Mouse (Mus musculus) Muller cell, postnatal 12 days (primary cell): ENCODE data around the gene Shisa5.

Experiments used
- DNase-seq: peaks from one replicate; pipeline ENCODE4 v3.0.0-alpha.2; 2015; ENCODE audit errors: inconsistent ontology term

The Shisa5 gene

DNA sequence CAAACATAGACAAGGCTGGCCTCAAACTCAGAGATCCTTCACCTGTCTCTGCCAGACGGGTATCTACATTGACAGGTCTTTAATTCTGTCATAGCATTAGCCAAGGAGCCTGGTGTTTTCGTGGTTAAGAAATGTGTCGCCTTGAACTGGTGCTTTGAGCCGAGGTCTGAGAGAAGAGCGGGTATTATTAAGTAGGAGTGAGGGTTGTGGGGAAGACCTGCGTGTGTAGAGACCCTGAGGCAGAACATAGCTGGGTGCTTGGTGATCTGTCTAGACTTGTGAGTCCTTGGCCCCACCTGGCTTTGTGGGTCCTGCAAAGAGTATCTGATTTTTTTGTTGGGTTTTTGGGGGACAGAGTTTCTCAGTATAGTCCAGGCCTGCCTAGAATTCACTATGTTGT is 15.5 kb downstream of the Shisa5 start:
- no peak for DNase-seq

GRCm38 (mm10) chr9:109054712-109055111 is 16.3 kb downstream of the Shisa5 start:
- peak; percentile 72 for DNase-seq

DNA sequence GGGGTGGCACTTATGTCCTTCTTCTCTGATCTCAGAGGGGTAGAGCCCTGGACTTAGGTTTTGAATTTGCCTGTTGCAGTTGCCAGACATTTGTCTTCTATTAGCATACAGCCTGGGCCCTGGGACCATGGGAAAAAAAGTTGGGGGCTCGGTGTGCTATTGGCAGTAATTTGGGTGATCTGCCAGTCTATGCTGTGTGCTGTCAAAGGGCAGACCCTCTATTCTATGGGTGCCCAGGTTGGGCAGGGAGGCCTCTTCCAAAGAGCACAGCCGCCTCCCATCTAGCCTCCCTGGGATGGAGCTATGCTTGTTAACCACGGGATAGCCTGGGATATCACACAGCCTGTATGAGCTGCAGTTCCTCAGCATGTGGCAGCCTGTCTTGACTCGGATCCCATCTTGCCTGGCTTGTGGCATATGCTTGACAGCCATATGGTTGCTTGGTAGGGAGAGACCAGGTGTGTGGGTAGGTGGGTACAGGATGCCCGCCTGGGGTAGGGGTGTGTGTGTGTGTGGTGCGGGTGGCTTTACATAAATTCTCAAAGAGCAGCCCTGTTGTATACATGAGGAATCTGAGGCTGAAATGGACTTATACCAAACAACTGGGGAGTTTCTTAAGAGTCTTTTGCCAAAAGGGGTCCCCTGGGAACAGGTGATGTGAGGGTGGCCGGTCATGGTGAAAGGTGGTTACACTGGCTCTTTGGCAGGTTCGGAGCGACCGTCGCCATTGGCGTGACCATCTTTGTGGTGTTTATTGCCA is 17.1 kb downstream of the Shisa5 start:
- no peak for DNase-seq

DNA sequence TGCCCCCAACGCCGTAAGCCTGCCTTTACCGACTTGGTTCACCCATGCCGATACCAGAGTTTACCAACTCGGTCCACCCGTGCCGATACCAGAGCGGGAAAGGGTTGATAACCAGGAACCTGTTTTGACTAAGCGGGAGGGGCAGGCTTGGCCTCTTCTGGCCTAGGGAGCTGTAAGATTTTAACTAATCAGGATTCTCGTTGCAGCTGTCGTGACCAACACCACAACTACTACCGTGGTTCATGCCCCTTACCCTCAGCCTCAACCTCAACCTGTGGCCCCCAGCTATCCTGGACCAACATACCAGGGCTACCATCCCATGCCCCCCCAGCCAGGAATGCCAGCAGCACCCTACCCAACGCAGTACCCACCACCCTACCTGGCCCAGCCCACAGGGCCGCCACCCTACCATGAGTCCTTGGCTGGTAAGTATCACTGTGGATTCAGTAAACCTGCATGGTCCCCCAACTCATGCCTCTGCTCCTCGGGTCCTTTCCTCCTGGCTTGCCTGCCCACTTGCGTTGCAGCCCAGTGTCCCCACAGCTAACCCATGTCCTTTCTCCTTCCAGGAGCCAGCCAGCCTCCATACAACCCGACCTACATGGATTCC is 17.8 kb downstream of the Shisa5 start:
- DNase-seq = no peak

- DNase-seq = no peak
Observed at GRCm38 (mm10) chr9:109056916-109057315, 18.6 kb downstream of the Shisa5 start.

DNA sequence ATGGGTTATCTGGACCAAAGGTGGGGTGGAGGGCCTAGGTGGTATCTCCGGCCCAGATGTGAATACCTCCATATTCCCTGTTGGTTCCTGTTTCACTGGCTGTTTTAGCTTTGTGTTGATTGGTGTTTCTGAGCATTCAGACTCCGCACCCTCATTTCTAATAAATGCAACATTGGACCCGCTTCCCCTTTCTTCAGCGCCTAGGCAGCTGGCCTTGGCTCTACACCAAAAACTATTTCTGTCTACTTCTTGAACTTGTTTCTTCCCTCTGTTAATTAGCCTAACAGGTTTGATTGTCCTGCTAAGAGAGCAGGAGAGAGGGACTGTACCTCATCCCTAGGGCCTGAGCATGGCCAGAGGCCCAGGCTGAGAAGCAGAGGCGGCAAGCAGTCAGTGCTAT is 19.2 kb downstream of the Shisa5 start:
- DNase-seq = no peak

GRCm38 (mm10) chr9:109058006-109058765 is 19.8 kb downstream of the Shisa5 start:
- no peak for DNase-seq

- DNase-seq = peak; percentile 91
Observed at GRCm38 (mm10) chr9:109059136-109059903, 21.0 kb downstream of the Shisa5 start, which contains the start of gene Trex1. Trex1 (minus strand) TSS chr9:109059734.

DNA sequence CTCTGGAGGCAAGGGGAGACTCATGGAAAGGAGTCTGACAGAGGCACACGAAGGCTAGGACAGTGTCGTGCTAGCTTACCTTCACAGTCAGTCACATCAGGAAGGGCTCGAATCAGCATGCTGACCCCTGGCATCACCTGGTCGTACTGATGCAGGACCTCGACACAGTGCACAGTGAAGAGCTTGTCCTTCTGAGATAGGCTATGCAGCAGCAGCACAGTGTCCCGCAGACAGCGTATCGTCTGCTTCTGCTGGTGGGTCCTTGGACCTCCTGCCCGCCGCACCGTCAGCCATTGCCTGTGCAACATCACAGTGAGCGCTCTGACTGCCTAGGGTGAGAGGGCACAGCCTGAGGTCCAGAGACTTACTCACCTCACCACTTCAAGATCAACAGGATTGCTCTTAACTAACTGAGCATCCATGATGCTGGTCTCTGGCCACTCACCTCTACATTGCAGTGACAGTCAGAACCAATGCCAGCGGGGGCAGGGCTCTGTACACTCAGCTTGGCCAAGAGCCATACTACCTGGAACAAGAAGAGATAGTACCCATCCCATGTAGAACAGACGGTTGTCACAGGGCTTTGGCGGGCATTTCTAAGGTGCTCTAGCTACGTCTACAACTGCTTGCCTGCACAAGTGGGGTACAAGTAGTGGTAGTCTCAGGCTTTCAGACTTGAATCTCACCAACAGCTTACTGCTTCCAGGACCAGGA is 22.0 kb downstream of the Shisa5 start:
- DNase-seq = no peak

- no peak for DNase-seq
Observed at GRCm38 (mm10) chr9:109060898-109061295, 22.5 kb downstream of the Shisa5 start.

DNA sequence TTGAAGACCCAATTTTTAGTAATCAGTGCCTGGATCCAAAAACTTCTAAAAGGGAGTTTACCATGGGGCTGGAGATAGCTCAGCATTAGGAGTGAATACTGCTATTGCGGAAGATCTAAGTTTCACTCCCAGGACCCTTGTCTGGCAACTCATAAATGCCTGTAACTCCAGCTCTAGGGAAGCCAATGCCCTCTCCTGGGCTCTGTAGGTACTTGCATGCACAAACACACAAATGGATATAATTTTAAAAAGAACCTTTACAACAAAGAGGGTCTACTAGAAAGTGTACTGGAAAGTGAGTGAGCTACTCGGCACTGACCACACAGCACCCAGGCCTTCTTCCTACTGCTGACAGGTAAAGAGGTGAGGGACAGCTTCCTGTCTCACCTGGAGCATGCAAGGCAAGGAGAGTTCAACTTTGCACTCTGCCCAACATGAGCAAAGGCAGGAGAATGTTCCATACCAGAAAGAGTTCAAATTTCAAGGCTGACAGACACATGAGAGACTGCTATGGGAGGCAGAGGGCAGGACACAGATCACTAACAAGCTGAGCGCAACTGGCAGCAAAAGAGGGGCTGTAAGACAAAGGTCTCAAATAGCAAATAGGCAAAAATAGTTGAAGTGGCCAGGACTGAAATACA is 29.9 kb downstream of the Shisa5 start:
- DNase-seq = no peak

GRCm38 (mm10) chr9:109073661-109074573 is 35.6 kb downstream of the Shisa5 start, which contains the start of gene Atrip:
Atrip (minus strand) TSS chr9:109074124.
- peak; percentile 91 for DNase-seq

GRCm38 (mm10) chr9:109080516-109080915 is 42.2 kb downstream of the Shisa5 start:
- no peak for DNase-seq

DNA sequence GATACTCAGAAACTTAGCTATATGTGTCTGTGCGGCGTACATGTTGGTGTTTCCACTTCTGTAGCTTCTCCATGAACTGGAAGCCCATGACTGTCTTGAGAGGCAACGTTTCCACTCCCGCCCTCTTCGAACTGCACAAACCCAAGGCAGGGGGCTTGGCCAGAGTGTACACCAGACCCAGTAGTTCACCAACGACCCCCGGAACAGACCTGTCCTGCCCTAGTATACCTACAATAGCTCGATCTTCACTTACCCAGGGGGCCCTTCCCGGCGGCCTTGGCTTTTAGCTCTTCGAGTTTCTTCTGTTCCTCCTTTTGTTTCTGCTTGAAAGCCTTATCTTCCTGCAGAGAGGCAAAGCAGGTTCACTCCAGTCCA is 43.4 kb downstream of the Shisa5 start:
- no peak for DNase-seq

DNA sequence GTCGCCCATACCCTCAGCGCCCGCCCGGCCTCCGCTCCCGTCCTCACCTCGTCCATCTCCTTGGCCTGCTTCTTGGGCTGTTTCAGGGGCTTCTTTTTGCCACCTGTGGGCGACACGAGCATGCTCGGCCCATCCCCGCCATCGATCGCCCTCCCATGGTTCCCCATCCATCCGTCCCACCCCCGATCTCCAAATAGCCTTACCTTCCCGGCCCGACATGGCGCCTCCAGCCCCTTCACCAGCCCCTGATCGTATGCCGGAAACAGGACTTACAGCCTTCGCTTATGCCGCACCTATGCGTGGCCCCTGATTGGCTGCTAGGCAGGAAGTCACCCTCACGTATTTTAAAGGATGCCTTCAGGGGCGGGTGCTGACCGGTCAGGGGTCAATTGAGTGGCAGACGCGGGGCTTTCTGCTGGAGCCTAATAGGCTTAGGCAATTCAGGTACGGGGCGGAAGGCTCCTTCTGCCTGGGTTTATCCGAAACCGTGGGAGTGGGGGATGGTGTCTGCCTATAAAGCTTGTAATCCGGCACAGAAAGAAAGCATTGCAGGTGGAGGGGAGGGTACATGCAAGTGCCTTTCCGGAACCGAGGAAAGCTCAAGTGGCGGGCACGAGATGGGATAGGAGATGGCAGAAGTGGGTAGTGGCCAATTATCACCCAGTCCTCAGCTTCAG is 43.9 kb downstream of the Shisa5 start, which contains the start of the genes Ccdc51 and Tma7:
Gene Ccdc51 (plus strand): TSS at position 370 of the 677 bp plus-strand sequence.
Gene Tma7 (minus strand): TSS at position 464 of the 677 bp plus-strand sequence.
- peak; percentile 88 for DNase-seq

DNA sequence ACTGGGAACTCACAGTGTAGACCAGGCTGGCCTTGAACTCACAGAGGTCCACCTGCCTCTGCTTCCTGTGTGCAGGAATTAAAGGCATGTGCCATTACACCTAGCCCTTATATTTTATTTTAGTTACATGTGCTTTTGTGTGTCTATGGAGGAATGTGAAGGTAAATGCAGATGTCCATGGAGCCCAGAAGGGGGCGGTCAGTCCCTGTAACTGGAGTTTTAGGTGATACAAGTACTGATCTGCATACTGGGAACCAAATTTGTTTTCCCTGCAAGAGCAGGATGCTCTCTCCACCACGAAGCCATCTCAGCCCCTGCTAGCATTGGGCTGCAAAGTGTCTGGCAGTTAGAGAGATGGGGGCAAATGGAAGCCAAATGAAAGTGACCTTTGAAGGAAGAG is 46.6 kb downstream of the Shisa5 start:
- peak; percentile 61 for DNase-seq

GRCm38 (mm10) chr9:109087987-109088386 is 49.6 kb downstream of the Shisa5 start:
- peak; percentile 46 for DNase-seq

DNA sequence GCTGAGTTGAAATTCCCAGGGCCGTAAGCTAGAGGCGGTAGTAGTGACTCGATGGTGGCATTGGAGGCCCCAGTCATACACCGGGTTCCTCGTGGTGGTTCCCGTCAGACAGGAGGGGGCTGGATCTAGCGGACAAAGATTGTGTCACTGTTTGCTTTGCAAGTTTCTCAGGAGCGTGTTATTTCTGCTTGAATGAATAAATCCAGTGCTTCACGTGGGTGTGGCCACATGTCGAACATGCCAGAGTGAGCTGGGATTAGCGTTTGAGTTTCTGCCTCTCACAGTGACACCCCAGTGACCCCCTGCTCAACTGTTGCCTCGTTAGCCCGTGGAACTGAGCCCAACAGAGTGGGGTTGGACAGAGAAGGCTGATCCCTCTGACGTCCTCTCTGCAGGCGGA is 52.1 kb downstream of the Shisa5 start:
- DNase-seq = peak; percentile 71

GRCm38 (mm10) chr9:109091802-109092201 is 53.4 kb downstream of the Shisa5 start:
- DNase-seq = no peak
